Mouse (Mus musculus) MEL (cell line): ENCODE measurements around the gene Kdelc1.

Source experiments
- BHLHE40 ChIP-seq: IDR thresholded peaks from 2 replicates; pipeline ENCODE4 v1.6.1; 2012; ENCODE audit warnings: low read depth, mild to moderate bottlenecking, inconsistent platforms, low read length, improper control_type of control experiment, borderline replicate concordance
- CTCF ChIP-seq, 3 experiments: IDR thresholded peaks in 2 of 3; conservative IDR thresholded peaks in 1 of 3; 2 replicates each; pipeline ENCODE4 v1.5.1; 2011 to 2012; ENCODE audit warnings: low read length in 3 of 3, low read depth in 2 of 3, mild to moderate bottlenecking in 2 of 3, improper control_type of control experiment in 1 of 3, inconsistent platforms in 1 of 3, mixed read lengths in 1 of 3, moderate library complexity in 1 of 3; ENCODE audit not compliant: control insufficient read depth in 1 of 3, insufficient read depth in 1 of 3, poor library complexity in 1 of 3, severe bottlenecking in 1 of 3
- ELF1 ChIP-seq: IDR thresholded peaks from 2 replicates; pipeline ENCODE4 v1.6.1; 2014; ENCODE audit warnings: low read depth, mild to moderate bottlenecking, inconsistent platforms, low read length, improper control_type of control experiment, moderate library complexity
- ETS1 ChIP-seq: IDR thresholded peaks from 2 replicates; pipeline ENCODE4 v1.6.1; 2012; ENCODE audit warnings: low read depth, mild to moderate bottlenecking, inconsistent platforms, low read length, improper control_type of control experiment, moderate library complexity
- MAX ChIP-seq: IDR thresholded peaks from 2 replicates; pipeline ENCODE4 v1.6.1; 2011; ENCODE audit warnings: low read length, improper control_type of control experiment
- POLR2A ChIP-seq, 2 experiments: IDR thresholded peaks; 2 replicates each; pipeline ENCODE4 v1.6.1; 2011 to 2012; ENCODE audit warnings: low read length in 2 of 2, mild to moderate bottlenecking in 2 of 2, control low read depth in 1 of 2, improper control_type of control experiment in 1 of 2, low read depth in 1 of 2, moderate library complexity in 1 of 2; ENCODE audit not compliant: control insufficient read depth in 1 of 2, insufficient read depth in 1 of 2, poor library complexity in 1 of 2
- ZKSCAN1 ChIP-seq: IDR thresholded peaks from 2 replicates; pipeline ENCODE4 v1.6.1; 2012; ENCODE audit warnings: low read depth, mild to moderate bottlenecking, inconsistent platforms, low read length, improper control_type of control experiment, moderate library complexity
- ZNF384 ChIP-seq: IDR thresholded peaks from 2 replicates; pipeline ENCODE4 v1.6.1; 2012; ENCODE audit warnings: low read depth, mild to moderate bottlenecking, inconsistent platforms, low read length, improper control_type of control experiment

DNA sequence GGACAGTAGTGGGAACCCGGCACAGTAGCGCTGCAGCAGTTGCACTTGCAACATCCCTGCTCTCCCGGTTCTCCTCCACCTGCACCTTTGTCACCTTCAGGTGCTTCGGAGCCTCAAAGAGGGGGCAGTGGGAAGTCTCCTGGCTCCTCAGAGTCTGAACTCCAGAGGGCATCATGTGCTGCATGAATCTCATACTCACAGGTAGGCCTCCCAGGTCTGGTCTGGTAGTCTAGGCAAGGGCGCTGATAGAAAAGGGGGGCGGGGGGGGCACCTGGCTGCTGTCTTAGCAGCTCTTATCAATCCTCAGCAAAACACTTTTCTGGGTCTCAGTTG is 1.4 kb upstream of the Kdelc1 start:
- TF ChIP-seq BHLHE40: no peak
- TF ChIP-seq ZKSCAN1: no peak
- TF ChIP-seq CTCF (IDR thresholded peaks at IDR 0.05 in 2 of 3, conservative IDR thresholded peaks at IDR 0.05 in 1 of 3; ENCODE audit: control insufficient read depth in 1 of 3, insufficient read depth in 1 of 3, low read depth in 2 of 3, low read length in 3 of 3, poor library complexity in 1 of 3, severe bottlenecking in 1 of 3): no peak
- no peak; a peak in 1 of 4 replicates for TF ChIP-seq POLR2A (IDR thresholded peaks at IDR 0.05; ENCODE audit: control insufficient read depth in 1 of 2, insufficient read depth in 1 of 2, low read depth in 1 of 2, low read length in 2 of 2, poor library complexity in 1 of 2)
- no peak for TF ChIP-seq MAX
- no peak for TF ChIP-seq ETS1
- no peak for TF ChIP-seq ZNF384
- no peak for TF ChIP-seq ELF1
